Mouse (Mus musculus): ENCODE measurements around the gene Slc4a7. TPM values are rescaled to one million over a fixed set of nuclear protein-coding genes. Genes with fewer than 3 reads are reported as not detected.

Gene Slc4a7
- 10 to 100 TPM; 14.6 to 29.5 TPM for total RNA-seq (2021)
- long read RNA-seq, experiment 1, partial matches to known transcripts, result 3 of 4 reads
- long read RNA-seq, experiment 1, other reads (novel, unspliced or antisense), result 1 of 4 reads
- long read RNA-seq, experiment 2, partial matches to known transcripts, result 21 of 22 reads
- long read RNA-seq, experiment 2, other reads (novel, unspliced or antisense), result 1 of 22 reads

GRCm38 (mm10) chr14:14701710-14702329 lies at the start of gene Slc4a7:
TSS of gene Slc4a7 (plus strand) at chr14:14702279.
- DNase-seq (ENCODE audit: low spot score in 2 of 2), result no peak

- DNase-seq (ENCODE audit: low spot score in 2 of 2), result no peak
Measured at GRCm38 (mm10) chr14:14670597-14670996, 31.5 kb upstream of the Slc4a7 start.

- no peak for DNase-seq (ENCODE audit: low spot score in 2 of 2)
Measured at GRCm38 (mm10) chr14:14681611-14682010, 20.5 kb upstream of the Slc4a7 start.

GRCm38 (mm10) chr14:14684771-14685170 lies 17.3 kb upstream of the Slc4a7 start:
- no peak for DNase-seq (ENCODE audit: low spot score in 2 of 2)

DNA sequence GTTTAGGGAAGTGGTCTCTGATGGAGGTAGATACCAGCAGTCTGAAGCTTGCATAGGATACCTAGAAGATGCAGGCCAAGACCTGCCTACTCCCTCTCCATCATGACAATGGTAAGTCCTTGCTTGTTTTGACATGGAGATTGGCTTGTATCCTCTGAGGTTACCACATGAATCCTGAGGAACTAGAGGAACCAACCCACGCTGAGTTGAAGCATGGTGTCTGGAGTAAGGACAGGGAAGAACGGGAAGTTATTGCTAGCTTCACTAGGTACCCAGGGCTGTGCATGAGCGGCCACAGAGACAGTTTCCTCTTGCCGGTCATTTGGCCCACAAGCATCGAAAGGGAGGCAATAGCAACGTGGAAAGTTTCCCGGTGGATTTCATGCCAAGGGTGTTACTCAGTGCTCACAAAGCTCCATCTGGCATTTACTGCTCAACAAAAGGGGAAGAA lies 16.0 kb upstream of the Slc4a7 start:
- DNase-seq (ENCODE audit: low spot score in 2 of 2), result no peak

- no peak for DNase-seq (ENCODE audit: low spot score in 2 of 2)
Measured at GRCm38 (mm10) chr14:14687258-14687890, 14.7 kb upstream of the Slc4a7 start.

DNA sequence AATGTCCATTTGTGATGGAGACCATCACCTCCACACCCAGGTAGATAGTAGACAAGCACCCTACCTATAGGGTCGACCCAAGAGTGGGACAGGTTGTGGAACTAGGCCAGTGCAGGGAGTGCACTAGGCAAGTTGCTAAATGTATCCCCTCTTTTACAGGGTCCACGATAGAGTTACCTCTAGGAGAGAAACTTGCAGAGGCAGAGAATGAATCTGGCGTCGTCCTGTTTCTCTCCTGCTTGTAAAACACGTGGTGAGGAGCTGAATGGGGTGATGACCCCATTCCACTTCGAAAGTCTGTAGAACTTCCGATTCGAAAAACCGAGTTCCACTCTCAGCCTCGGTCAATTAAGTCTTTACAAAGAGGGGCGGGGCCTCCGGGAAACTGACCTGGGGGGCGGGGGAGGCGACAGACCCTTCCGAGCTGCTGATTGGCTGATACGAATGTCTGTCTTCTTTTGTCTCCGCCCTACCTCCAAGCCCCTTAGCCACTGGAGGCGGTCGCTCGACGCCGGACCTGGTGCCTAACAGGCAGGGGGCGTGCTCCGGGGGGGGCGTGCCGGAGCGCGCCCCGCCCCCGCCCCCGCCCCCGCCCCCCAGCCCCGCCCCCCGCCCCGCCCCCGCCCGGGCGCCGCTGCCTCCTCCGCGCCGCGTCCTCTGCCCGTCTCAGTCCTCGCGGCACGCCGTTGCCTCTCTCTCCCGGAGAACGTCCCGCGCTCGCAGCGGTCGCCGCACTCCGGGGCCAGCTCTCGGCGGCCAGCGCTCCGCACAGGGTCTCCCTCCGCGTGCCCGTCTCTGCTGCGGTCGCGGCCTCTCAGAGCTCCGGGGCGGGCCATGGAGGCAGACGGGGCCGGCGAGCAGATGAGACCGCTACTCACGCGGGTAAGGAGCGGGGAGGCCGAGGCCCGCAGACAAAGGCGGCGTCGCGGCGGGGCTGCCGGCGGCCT lies 593 bp downstream of the Slc4a7 start:
- peak; percentile 87 to 88 for DNase-seq (ENCODE audit: low spot score in 2 of 2)

GRCm38 (mm10) chr14:14703346-14703871 lies 1.3 kb downstream of the Slc4a7 start:
- peak in 1 of 2 experiments; percentile 58 for DNase-seq (ENCODE audit: low spot score in 2 of 2)

GRCm38 (mm10) chr14:14704651-14705050 lies 2.6 kb downstream of the Slc4a7 start:
- DNase-seq (ENCODE audit: low spot score in 2 of 2), result no peak

GRCm38 (mm10) chr14:14705126-14705525 lies 3.0 kb downstream of the Slc4a7 start:
- DNase-seq (ENCODE audit: low spot score in 2 of 2), result no peak

DNA sequence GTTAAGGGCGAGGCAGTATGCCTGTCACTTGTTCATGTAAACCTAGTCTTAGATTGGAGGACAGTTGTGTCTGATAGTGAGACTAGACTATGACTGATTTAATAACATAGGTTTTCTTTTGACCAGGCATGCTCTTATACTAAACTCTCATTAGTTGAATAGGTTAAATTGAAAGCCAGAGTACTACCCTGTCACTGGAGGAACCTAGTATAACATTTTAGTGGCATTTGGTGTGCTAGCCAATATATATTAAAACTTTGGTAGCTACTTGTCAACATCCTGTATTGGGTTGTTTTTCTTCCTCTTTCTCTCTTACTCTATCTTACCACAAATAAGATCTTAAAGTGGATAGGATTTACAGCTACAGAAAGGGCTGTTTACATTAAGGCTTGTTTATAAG lies 4.3 kb downstream of the Slc4a7 start:
- no peak for DNase-seq (ENCODE audit: low spot score in 2 of 2)

- DNase-seq (ENCODE audit: low spot score in 2 of 2), result no peak
Measured at GRCm38 (mm10) chr14:14707061-14707460, 5.0 kb downstream of the Slc4a7 start.

DNA sequence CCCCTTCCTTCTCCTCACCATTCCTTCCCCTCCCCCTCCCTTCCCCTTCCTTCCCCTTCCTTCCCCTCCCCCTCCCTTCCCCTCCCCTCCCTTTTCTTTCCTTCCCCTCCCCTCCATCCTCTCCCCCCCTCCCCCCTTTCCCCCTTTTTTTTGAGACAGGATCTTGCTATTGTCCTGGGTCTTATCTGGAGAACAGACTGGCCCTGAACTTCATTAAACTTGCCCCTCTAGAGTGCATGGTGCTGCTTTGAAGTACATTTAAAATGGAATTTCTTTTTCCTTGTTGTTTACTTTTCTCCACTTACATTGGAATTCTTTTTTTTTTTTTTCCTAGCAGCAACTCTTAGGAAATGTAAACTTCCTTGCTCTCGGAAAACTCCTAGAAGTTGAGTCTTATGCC lies 6.9 kb downstream of the Slc4a7 start:
- no peak for DNase-seq (ENCODE audit: low spot score in 2 of 2)

DNA sequence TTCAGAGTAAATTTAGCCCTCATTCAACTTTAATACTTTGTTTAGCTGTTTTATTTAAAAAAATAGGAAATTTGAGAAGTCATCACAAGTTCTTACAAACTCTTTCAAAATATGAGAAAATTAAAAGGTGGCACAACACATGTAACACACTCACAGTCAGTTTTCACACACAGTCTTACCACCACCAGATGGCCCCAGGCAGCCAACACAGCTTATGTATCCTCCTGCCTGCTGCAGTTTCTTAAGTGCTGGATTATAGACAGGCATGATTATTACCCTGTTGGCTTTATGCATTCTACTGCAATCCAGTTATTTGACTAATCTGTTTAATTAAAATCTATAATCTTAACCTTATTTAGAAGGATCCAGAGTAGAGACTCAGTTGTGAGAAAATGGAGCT lies 12.1 kb downstream of the Slc4a7 start:
- no peak for DNase-seq (ENCODE audit: low spot score in 2 of 2)

DNA sequence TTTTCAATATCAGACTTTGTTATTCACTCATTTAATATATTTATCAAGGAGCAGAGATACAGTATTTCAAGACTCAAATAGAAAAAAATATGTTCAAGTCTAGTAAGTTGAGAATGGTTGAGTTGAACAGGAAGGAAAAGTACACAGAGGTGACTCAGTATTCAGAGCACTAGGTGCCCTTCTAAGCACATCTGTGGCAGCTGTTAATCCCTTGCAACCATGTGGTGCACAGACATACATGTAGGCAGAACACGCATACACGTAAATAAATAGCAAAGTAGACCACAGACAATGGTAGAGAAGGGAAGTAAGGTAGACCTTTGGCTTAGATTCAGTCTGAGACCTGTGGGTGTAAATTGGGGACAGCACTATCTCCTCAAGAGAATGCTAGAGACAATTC lies 13.7 kb downstream of the Slc4a7 start:
- no peak for DNase-seq (ENCODE audit: low spot score in 2 of 2)

- no peak for DNase-seq (ENCODE audit: low spot score in 2 of 2)
Measured at GRCm38 (mm10) chr14:14716843-14717242, 14.8 kb downstream of the Slc4a7 start.

DNA sequence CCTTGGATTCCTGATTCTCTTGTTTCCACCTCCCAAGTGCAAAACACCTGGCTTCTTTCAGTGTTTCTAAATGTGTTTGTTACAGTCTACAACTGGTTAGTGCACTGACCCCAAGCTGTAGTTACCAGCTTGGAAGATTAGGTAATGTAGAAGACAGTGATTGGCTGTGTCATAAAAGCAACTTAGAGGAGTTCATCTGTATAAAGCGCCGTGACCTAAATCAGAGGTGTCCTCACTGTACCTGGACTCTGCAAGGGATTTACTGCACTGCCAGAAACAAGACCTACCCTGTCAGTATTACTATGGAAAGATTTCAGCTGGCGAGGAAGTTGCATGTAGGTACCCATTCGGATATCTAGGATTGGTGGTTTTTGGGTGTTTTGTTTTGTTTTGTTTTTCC lies 16.5 kb downstream of the Slc4a7 start:
- DNase-seq (ENCODE audit: low spot score in 2 of 2), result no peak

DNA sequence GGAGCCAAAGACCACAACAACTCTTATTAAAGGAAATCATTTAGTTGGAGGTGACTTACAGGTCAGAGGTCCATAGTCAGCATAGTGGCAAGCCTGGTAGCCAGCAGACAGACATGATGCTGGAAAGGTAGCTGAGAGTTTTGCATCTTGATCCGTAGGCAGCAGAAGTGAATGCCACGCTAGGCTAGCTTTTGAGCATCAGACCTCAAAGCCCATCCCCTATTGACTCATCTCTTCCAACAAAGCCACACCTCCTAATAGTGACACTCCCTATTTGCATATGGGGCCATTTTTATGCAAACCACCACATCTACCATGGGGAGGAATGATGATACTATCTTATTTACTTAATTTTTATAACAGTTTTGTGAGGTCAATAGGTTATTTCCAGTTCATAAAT lies 79.1 kb downstream of the Slc4a7 start:
- DNase-seq (ENCODE audit: low spot score in 2 of 2), result no peak

DNA sequence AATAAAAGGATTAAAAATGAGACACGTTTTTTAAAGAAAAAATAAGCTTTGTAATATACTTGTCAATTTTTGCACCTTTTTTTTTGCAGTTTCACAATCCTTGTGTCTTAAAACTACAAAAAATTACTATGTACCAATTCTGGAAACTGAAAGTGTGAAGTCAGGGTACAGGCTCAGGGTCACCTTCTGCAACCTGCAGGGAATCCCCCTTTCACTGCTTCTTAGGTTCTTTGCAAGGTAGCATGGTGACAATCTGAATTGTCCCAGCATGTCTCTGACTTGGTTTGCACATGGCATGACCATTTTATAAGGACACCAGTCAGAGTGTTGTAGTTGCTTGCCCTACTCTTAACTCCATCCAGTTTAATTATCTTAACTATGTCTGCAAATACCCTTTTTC lies 82.1 kb downstream of the Slc4a7 start:
- DNase-seq (ENCODE audit: low spot score in 2 of 2), result no peak

DNA sequence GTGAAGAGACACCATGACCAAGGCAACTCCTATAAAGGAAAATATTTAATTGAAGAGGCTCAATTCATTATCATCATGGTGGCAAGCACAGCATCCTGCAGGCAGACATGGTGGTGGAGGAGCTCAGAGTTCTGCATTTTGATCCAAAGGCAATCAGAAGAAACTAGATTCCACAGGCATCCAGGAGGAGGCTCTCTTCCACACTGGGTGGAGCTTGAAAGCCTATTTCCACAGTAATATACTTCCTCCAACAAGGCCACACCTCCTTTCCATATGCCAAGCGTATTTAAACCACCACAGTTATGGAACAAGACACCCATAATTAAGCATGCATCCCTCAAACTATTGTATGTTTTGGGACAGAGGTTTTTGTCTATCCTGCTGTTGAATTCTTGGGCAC lies 84.9 kb downstream of the Slc4a7 start:
- DNase-seq (ENCODE audit: low spot score in 2 of 2), result no peak

- no peak for DNase-seq (ENCODE audit: low spot score in 2 of 2)
Measured at GRCm38 (mm10) chr14:14789840-14790470, 87.9 kb downstream of the Slc4a7 start.
